Mouse (Mus musculus) heart, embryonic 14.5 days (tissue): ENCODE results near the gene Glt1d1. TPM values are rescaled to one million over a fixed set of nuclear protein-coding genes. Genes with fewer than 3 reads are reported as not detected.

ENCODE experiments used
- ATAC-seq: fragments of 200-750 bp; cut with Nextera tagmentation; 2 replicates; pipeline ENCODE4 v1.8.0; 2017; ENCODE audit warnings: low read depth, moderate TSS enrichment; ENCODE audit not compliant: insufficient number of reproducible peaks, insufficient read depth, low FRiP score
- H3K27ac ChIP-seq, 2 experiments: fragments of 200-500 bp in 1 of 2; fragments of 300-500 bp in 1 of 2; sonication (generic) in 1 of 2; replicated peaks in 1 of 2; 2 replicates each; pipeline ENCODE4 v1.5.1; 2012 to 2014; ENCODE audit warnings: low read depth in 2 of 2, low read length in 2 of 2, control low read depth in 1 of 2, mild to moderate bottlenecking in 1 of 2, mixed read lengths in 1 of 2; ENCODE audit not compliant: control insufficient read depth in 1 of 2, insufficient read depth in 1 of 2
- H3K27me3 ChIP-seq: fragments of 300-500 bp; sonication (generic); 2 replicates; pipeline ENCODE4 v1.6.1; 2014; ENCODE audit warnings: mild to moderate bottlenecking, low read length, control low read depth; ENCODE audit not compliant: control insufficient read depth, insufficient read depth
- H3K36me3 ChIP-seq: fragments of 300-500 bp; sonication (generic); 2 replicates; pipeline ENCODE4 v1.6.1; 2014; ENCODE audit warnings: mild to moderate bottlenecking, control low read depth, low read length, mixed read lengths; ENCODE audit not compliant: control insufficient read depth, insufficient read depth
- H3K4me1 ChIP-seq, 2 experiments: fragments of 200-500 bp in 1 of 2; fragments of 300-500 bp in 1 of 2; sonication (generic) in 1 of 2; 2 replicates each; pipeline ENCODE4 v1.6.1; 2012 to 2014; ENCODE audit warnings: low read length in 2 of 2, control low read depth in 1 of 2, mixed read lengths in 1 of 2; ENCODE audit not compliant: control insufficient read depth in 2 of 2, insufficient read depth in 2 of 2
- H3K4me2 ChIP-seq: fragments of 300-500 bp; sonication (generic); 2 replicates; pipeline ENCODE4 v1.6.1; 2014; ENCODE audit warnings: mild to moderate bottlenecking, low read length
- H3K4me3 ChIP-seq, 2 experiments: fragments of 200-500 bp in 1 of 2; fragments of 300-500 bp in 1 of 2; sonication (generic) in 1 of 2; 2 replicates each; pipeline ENCODE4 v1.5.1; 2012 to 2014; ENCODE audit warnings: low read length in 2 of 2, mild to moderate bottlenecking in 2 of 2, control low read depth in 1 of 2, low read depth in 1 of 2, moderate library complexity in 1 of 2; ENCODE audit not compliant: control insufficient read depth in 1 of 2, insufficient read depth in 1 of 2
- H3K9ac ChIP-seq: fragments of 300-500 bp; sonication (generic); 2 replicates; pipeline ENCODE4 v1.6.1; 2014; ENCODE audit warnings: mild to moderate bottlenecking, low read length
- H3K9me3 ChIP-seq: fragments of 300-500 bp; sonication (generic); 2 replicates; pipeline ENCODE4 v1.6.1; 2016; ENCODE audit warnings: low read length, control low read depth; ENCODE audit not compliant: control insufficient read depth
- WGBS: fragments of 180-500 bp; shearing (Covaris S2); extraction: QIAGEN DNeasy Blood & Tissue Kit; methylation state at CpG from one replicate; pipeline ENCODE4 v1.1.7; 2014; 5-methylcytosine and 5-hydroxymethylcytosine counted together
- polyA plus RNA-seq: library from polyadenylated mRNA; unstranded; fragments of >200 nt; fragmentation: Nextera tagmentation; extraction: Ambion mirVana; gene quantifications from 2 replicates; pipeline ENCODE4 v1.2.1, GENCODE M21; 2014

Glt1d1 gene
- polyA plus RNA-seq, 1 experiment from 2014 or later, result not detected

DNA sequence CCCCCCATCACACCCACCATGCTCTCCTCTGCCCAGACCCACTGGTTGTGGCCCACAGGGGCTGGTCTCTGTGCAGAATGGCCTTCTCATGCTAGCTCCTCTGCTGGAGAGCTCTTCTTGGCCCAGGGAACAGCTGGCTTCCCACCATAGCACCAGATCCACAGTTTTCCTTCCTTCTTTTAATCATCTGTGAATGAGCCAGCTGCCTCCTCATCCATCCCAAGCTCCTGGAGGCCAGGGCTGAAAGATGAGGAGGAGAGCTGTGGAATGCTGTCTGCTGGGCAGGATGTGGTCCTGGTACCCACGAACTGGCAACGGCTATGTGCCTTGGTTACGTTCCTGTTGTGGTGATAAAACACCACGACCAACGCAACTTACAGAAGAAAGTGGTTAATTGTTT is 67.6 kb downstream of the Glt1d1 start:
- Histone ChIP-seq H3K27me3 (no peaks in the 10 kb centered on the region), H3K4me1 (no peaks in the 10 kb centered on the region), H3K4me3 (no peak overlapping the region), H3K27ac (no peak overlapping the region), H3K9ac (no peak overlapping the region), H3K4me2 (no peak overlapping the region), H3K36me3 (no peaks in the 10 kb centered on the region), H3K9me3 (no peaks in the 10 kb centered on the region)
- 83% methylated on average over 5 of the region's 5 CpGs for WGBS
- no peak for ATAC-seq

- Histone ChIP-seq H3K36me3 (no peaks in the 10 kb centered on the region), H3K4me1 (no peaks in the 10 kb centered on the region), H3K4me3 (no peak overlapping the region), H3K27ac (no peak overlapping the region), H3K27me3 (no peaks in the 10 kb centered on the region), H3K9ac (no peak overlapping the region), H3K4me2 (no peak overlapping the region), H3K9me3 (no peaks in the 10 kb centered on the region)
- no peak for ATAC-seq
- 60% methylated on average over 6 of the region's 6 CpGs for WGBS
These were observed 68.1 kb downstream of the Glt1d1 start for GRCm38 (mm10) chr5:127700156-127700555.

- H3K9ac ChIP-seq, result no peak overlapping the region
- whole genome bisulfite sequencing, result 64% methylated on average over 9 of the region's 9 CpGs
- no peaks in the 10 kb centered on the region for H3K4me1 ChIP-seq
- no peak for ATAC-seq
- no peaks in the 10 kb centered on the region for H3K9me3 ChIP-seq
- H3K27ac ChIP-seq, result no peak overlapping the region
- no peak overlapping the region for H3K4me2 ChIP-seq
- H3K4me3 ChIP-seq, result no peak overlapping the region
- no peaks in the 10 kb centered on the region for H3K36me3 ChIP-seq
- H3K27me3 ChIP-seq, result no peaks in the 10 kb centered on the region
These were observed 71.6 kb downstream of the Glt1d1 start for GRCm38 (mm10) chr5:127703609-127704180.

GRCm38 (mm10) chr5:127705225-127705624 is 73.2 kb downstream of the Glt1d1 start:
- Histone ChIP-seq H3K4me1 (no peaks in the 10 kb centered on the region), H3K9ac (no peak overlapping the region), H3K9me3 (no peaks in the 10 kb centered on the region), H3K4me2 (no peak overlapping the region), H3K27ac (no peak overlapping the region), H3K36me3 (no peaks in the 10 kb centered on the region), H3K27me3 (no peaks in the 10 kb centered on the region), H3K4me3 (no peak overlapping the region)
- no peak for ATAC-seq
- WGBS, result 78% methylated on average over 9 of the region's 9 CpGs

- Histone ChIP-seq H3K4me1 (no peaks in the 10 kb centered on the region), H3K27ac (no peak overlapping the region), H3K9ac (no peak overlapping the region), H3K36me3 (no peaks in the 10 kb centered on the region), H3K4me2 (no peak overlapping the region), H3K27me3 (no peaks in the 10 kb centered on the region), H3K9me3 (no peaks in the 10 kb centered on the region), H3K4me3 (no peak overlapping the region)
- WGBS, result 86% methylated on average over 8 of the region's 8 CpGs
- ATAC-seq, result no peak
These were observed 73.9 kb downstream of the Glt1d1 start for GRCm38 (mm10) chr5:127705976-127706375.

GRCm38 (mm10) chr5:127708143-127708542 is 76.1 kb downstream of the Glt1d1 start:
- no peak overlapping the region for H3K27ac ChIP-seq
- WGBS, result 56% methylated on average over 9 of the region's 9 CpGs
- H3K4me2 ChIP-seq, result no peak overlapping the region

GRCm38 (mm10) chr5:127714783-127715704 is 83.0 kb downstream of the Glt1d1 start:
- no peaks in the 10 kb centered on the region for H3K36me3 ChIP-seq
- no peak overlapping the region for H3K9ac ChIP-seq
- H3K4me3 ChIP-seq, result no peak overlapping the region
- H3K4me2 ChIP-seq, result no peak overlapping the region
- WGBS, result 49% methylated on average over 7 of the region's 7 CpGs
- ATAC-seq, result no peak
- H3K27me3 ChIP-seq, result no peaks in the 10 kb centered on the region
- H3K9me3 ChIP-seq, result 0 out of 2 replicates have a peak, but pooled peaks cover 6% of the 10 kb centered on the region
- no peak overlapping the region for H3K27ac ChIP-seq
- H3K4me1 ChIP-seq, result no peaks in the 10 kb centered on the region

More at GRCm38 (mm10) chr5:127708143-127708542, 76.1 kb downstream of the Glt1d1 start:
- no peaks in the 10 kb centered on the region for H3K36me3 ChIP-seq
- no peaks in the 10 kb centered on the region for H3K27me3 ChIP-seq
- no peak overlapping the region for H3K4me3 ChIP-seq
- no peak overlapping the region for H3K9ac ChIP-seq
- no peaks in the 10 kb centered on the region for H3K4me1 ChIP-seq
- ATAC-seq, result no peak
- H3K9me3 ChIP-seq, result 0 out of 2 replicates have a peak, but pooled peaks cover 6% of the 10 kb centered on the region
